Mouse (Mus musculus) stomach, embryonic 16.5 days (tissue): ENCODE measurements around the gene Pld3. TPM values are rescaled to one million over a fixed set of nuclear protein-coding genes. Genes with fewer than 3 reads are reported as not detected.

Source experiments
- ATAC-seq: fragments of 200-750 bp; cut with Nextera tagmentation; 2 replicates; pipeline ENCODE4 v1.8.0; 2017; ENCODE audit warnings: moderate number of reproducible peaks, moderate TSS enrichment; ENCODE audit not compliant: insufficient read depth, low FRiP score
- H3K27ac ChIP-seq: fragments of 300-500 bp; sonication (generic); 2 replicates; pipeline ENCODE4 v1.5.1; 2014; ENCODE audit warnings: low read length
- H3K27me3 ChIP-seq: fragments of 300-500 bp; sonication (generic); 2 replicates; pipeline ENCODE4 v1.6.1; 2014; ENCODE audit warnings: low read length, control low read depth, mixed read lengths; ENCODE audit not compliant: control insufficient read depth, insufficient read depth
- H3K36me3 ChIP-seq: fragments of 300-500 bp; sonication (generic); 2 replicates; pipeline ENCODE4 v1.6.1; 2014; ENCODE audit warnings: low read length; ENCODE audit not compliant: control insufficient read depth, insufficient read depth
- H3K4me1 ChIP-seq: fragments of 300-500 bp; sonication (generic); 2 replicates; pipeline ENCODE4 v1.6.1; 2014; ENCODE audit warnings: low read length, control low read depth, mixed read lengths; ENCODE audit not compliant: control insufficient read depth, insufficient read depth
- H3K4me2 ChIP-seq: fragments of 300-500 bp; sonication (generic); 2 replicates; pipeline ENCODE4 v1.6.1; 2014; ENCODE audit warnings: low read depth, low read length, mixed read lengths
- H3K4me3 ChIP-seq: fragments of 300-500 bp; sonication (generic); replicated peaks from 2 replicates; pipeline ENCODE4 v1.5.1; 2014; ENCODE audit warnings: mild to moderate bottlenecking, low read length
- H3K9ac ChIP-seq: fragments of 300-500 bp; sonication (generic); 2 replicates; pipeline ENCODE4 v1.6.1; 2014; ENCODE audit warnings: low read length
- H3K9me3 ChIP-seq: fragments of 300-500 bp; sonication (generic); replicated peaks from 2 replicates; pipeline ENCODE4 v1.6.1; 2016; ENCODE audit warnings: low read length, control low read depth; ENCODE audit not compliant: control insufficient read depth
- WGBS: fragments of 180-500 bp; shearing (Covaris S2); extraction: QIAGEN DNeasy Blood & Tissue Kit; methylation state at CpG from one replicate; pipeline ENCODE4 v1.1.7; 2014; 5-methylcytosine and 5-hydroxymethylcytosine counted together
- polyA plus RNA-seq: library from polyadenylated mRNA; unstranded; fragments of >200 nt; fragmentation: Nextera tagmentation; extraction: Ambion mirVana; gene quantifications from 2 replicates; pipeline ENCODE4 v1.2.1, GENCODE M21; 2015

Pld3 gene
- polyA plus RNA-seq, 1 experiment from 2014 or later: 93.5 TPM

- no peaks in the 10 kb centered on the region for H3K27me3 ChIP-seq
- ATAC-seq: peak; percentile 93
- H3K4me2 ChIP-seq: peak within 1 kb of the TSS; percentile 73
- under 1% methylated on average over 68 of the region's 71 CpGs for WGBS
- peak within 1 kb of the TSS; percentile 86 for H3K4me3 ChIP-seq
- 0 out of 2 replicates have a peak, but pooled peaks cover 3% of the 10 kb centered on the region for H3K9me3 ChIP-seq
- H3K9ac ChIP-seq: peak within 1 kb of the TSS; percentile 97
- peak within 1 kb of the TSS; percentile 99 for H3K27ac ChIP-seq
- no peaks in the 10 kb centered on the region for H3K36me3 ChIP-seq
- peaks cover 21% of the 10 kb centered on the region for H3K4me1 ChIP-seq
Observed at GRCm38 (mm10) chr7:27591266-27592216, 38.5 kb upstream of the Pld3 start, which contains the start of gene Akt2. Akt2 (plus strand) TSS chr7:27591552.

- Histone ChIP-seq H3K4me3 (peak overlapping the region; percentile 86), H3K4me1 (peaks cover 15% of the 10 kb centered on the region), H3K36me3 (no peaks in the 10 kb centered on the region), H3K4me2 (peak overlapping the region; percentile 58), H3K9me3 (no peaks in the 10 kb centered on the region), H3K27me3 (no peaks in the 10 kb centered on the region), H3K9ac (peak overlapping the region; percentile 55), H3K27ac (peak overlapping the region; percentile 99)
- WGBS: 54% methylated on average over 4 of the region's 4 CpGs
- ATAC-seq: no peak
Observed at GRCm38 (mm10) chr7:27590566-27591213, 37.7 kb upstream of the Pld3 start.

DNA sequence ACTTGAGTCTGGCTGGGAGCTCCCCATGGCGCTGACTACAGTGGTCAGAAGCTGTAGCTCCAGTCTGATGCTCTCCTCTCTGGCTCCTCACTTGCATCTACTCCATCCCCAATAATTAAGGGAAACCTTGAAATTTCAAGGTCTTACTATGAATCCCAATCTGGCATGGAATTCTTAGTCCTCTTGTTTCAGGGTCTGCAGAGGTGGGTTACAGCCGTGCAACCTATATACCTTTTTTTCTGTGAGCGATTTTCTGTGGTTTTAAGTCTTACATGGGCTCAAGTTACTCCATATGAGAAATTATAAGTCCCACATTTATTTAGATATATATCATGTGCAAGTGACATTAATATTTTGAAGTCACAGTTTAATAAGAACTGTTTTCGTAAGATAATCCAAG lies 37.1 kb upstream of the Pld3 start:
- H3K9ac ChIP-seq: no peak overlapping the region
- no peak overlapping the region for H3K4me3 ChIP-seq
- WGBS: 92% methylated on average over 4 of the region's 4 CpGs
- no peak overlapping the region for H3K4me2 ChIP-seq
- H3K27me3 ChIP-seq: no peaks in the 10 kb centered on the region
- H3K27ac ChIP-seq: no peak overlapping the region
- no peaks in the 10 kb centered on the region for H3K36me3 ChIP-seq
- no peaks in the 10 kb centered on the region for H3K9me3 ChIP-seq
- no peak for ATAC-seq
- H3K4me1 ChIP-seq: peaks cover 15% of the 10 kb centered on the region

DNA sequence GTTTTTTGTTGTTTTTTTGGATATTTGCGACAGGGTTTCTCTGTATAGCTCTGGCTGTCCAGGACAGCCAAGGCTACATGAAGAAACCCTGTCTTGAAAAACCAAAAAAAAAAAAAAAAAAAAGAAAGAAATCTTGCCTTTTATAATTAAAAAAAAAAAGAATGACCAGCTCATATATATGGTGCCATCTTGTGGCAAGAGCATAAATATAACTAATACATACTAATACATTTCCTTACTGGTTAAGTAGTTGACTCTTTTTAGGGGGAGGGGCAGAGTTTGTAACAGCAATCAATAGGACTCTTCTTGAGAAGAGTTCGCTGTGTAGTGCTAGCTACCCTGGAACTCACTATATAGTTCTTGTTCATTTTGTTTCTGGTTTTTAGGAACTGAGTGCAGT lies 34.7 kb upstream of the Pld3 start:
- Histone ChIP-seq H3K27me3 (no peaks in the 10 kb centered on the region), H3K9ac (no peak overlapping the region), H3K9me3 (no peaks in the 10 kb centered on the region), H3K27ac (no peak overlapping the region), H3K36me3 (0 out of 2 replicates have a peak, but pooled peaks cover 4% of the 10 kb centered on the region), H3K4me3 (no peak overlapping the region), H3K4me2 (no peak overlapping the region), H3K4me1 (peaks cover 5% of the 10 kb centered on the region)
- 73% methylated on average over 2 of the region's 2 CpGs for WGBS
- ATAC-seq: no peak

DNA sequence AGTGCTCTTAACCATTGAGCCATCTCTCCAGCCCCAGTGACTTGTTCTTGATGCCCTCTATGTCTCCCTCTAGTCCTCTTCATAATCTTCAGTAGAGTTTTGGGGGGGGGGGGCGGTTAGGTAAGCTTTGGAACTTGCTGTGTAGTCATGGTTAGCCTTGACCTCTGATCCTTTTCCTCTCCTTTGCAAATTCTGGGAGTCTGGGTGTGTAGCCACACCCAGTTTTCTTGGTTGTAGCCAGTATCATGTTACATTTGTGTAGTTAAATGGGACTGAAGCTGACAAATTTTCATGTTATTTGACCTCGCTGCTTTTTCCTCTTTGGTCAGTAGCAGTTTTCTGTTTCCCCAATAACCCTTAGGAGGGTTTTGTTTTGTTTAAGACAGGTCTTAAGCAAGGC lies 33.8 kb upstream of the Pld3 start:
- no peak overlapping the region for H3K4me3 ChIP-seq
- H3K36me3 ChIP-seq: 0 out of 2 replicates have a peak, but pooled peaks cover 4% of the 10 kb centered on the region
- 62% methylated on average over 2 of the region's 2 CpGs for WGBS
- H3K4me1 ChIP-seq: no peaks in the 10 kb centered on the region
- H3K9ac ChIP-seq: no peak overlapping the region
- no peak overlapping the region for H3K27ac ChIP-seq
- ATAC-seq: no peak
- H3K4me2 ChIP-seq: no peak overlapping the region
- H3K27me3 ChIP-seq: no peaks in the 10 kb centered on the region
- H3K9me3 ChIP-seq: no peaks in the 10 kb centered on the region

- no peak overlapping the region for H3K27ac ChIP-seq
- H3K36me3 ChIP-seq: peaks cover 4% of the 10 kb centered on the region
- no peaks in the 10 kb centered on the region for H3K9me3 ChIP-seq
- no peak overlapping the region for H3K4me2 ChIP-seq
- no peaks in the 10 kb centered on the region for H3K27me3 ChIP-seq
- WGBS: 91% methylated on average over 14 of the region's 14 CpGs
- no peak overlapping the region for H3K9ac ChIP-seq
- no peaks in the 10 kb centered on the region for H3K4me1 ChIP-seq
- no peak for ATAC-seq
- H3K4me3 ChIP-seq: no peak overlapping the region
Observed at GRCm38 (mm10) chr7:27580380-27581174, 27.6 kb upstream of the Pld3 start.

DNA sequence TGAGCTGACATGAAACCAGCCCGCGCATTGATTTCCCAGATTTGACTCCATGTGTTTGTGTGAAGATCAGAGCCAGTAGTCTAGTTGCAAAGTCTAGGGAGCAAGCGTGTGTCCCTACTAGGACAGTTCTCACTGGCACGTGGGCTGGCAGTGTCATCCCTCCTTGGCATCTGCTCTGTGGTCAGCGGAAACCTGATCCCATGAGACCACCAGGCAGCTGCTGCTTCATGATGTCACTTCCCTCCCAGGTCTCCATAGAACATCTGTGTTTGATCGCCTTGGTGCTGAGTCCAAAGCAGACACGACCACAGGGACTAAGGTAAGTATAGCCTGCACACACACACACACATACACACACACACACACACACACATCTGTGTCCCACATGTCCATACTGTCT lies 25.4 kb upstream of the Pld3 start:
- H3K36me3 ChIP-seq: no peaks in the 10 kb centered on the region; the same call in none of the 2 replicates
- WGBS: 84% methylated on average over 7 of the region's 7 CpGs

GRCm38 (mm10) chr7:27577589-27577988 lies 24.6 kb upstream of the Pld3 start:
- H3K9ac ChIP-seq: no peak overlapping the region
- no peak overlapping the region for H3K27ac ChIP-seq
- H3K36me3 ChIP-seq: no peaks in the 10 kb centered on the region; the same call in none of the 2 replicates
- no peaks in the 10 kb centered on the region for H3K4me1 ChIP-seq
- ATAC-seq: no peak
- H3K27me3 ChIP-seq: no peaks in the 10 kb centered on the region
- 91% methylated on average over 6 of the region's 6 CpGs for WGBS
- H3K9me3 ChIP-seq: no peaks in the 10 kb centered on the region
- H3K4me3 ChIP-seq: no peak overlapping the region
- H3K4me2 ChIP-seq: no peak overlapping the region

More for the DNA sequence above, 25.4 kb upstream of the Pld3 start:
- ATAC-seq: no peak
- Histone ChIP-seq H3K4me3 (no peak overlapping the region), H3K4me2 (no peak overlapping the region), H3K27ac (no peak overlapping the region), H3K9ac (no peak overlapping the region), H3K27me3 (no peaks in the 10 kb centered on the region), H3K9me3 (no peaks in the 10 kb centered on the region), H3K4me1 (no peaks in the 10 kb centered on the region)
